Mouse (Mus musculus) Patski (cell line): ENCODE data around the gene Sptbn1. TPM values are rescaled to one million over a fixed set of nuclear protein-coding genes. Genes with fewer than 3 reads are reported as not detected.

Source experiments
- ATAC-seq: fragments of 100-300 bp; one replicate; pipeline ENCODE4 v1.8.0; 2021
- CTCF ChIA-PET: fragments of 350-600 bp; sonication (Branson Sonifier 250); formaldehyde crosslinking; loops from one replicate; lab custom pipeline; 2022; ENCODE audit warnings: inconsistent platforms; lab: Charles Lee
- POLR2A ChIA-PET: fragments of 350-600 bp; sonication (Branson Sonifier 250); formaldehyde crosslinking; loops from one replicate; lab custom pipeline; 2022; ENCODE audit warnings: antibody characterized with exemption, inconsistent platforms; lab: Charles Lee
- DNase-seq: peaks from one replicate; pipeline ENCODE4 v3.0.0-alpha.2; 2011; ENCODE audit warnings: low read depth, low spot score
- H3K27me3 ChIP-seq: fragments of 371-371 bp; one replicate; pipeline ENCODE4 v1.5.1; 2021
- CTCF ChIP-seq: fragments of 100-300 bp; IDR thresholded peaks from one replicate; pipeline ENCODE4 v1.5.1; 2021
- in situ Hi-C: fragments of 300-500 bp; cut with MboI; formaldehyde crosslinking; loops from 3 replicates; pipeline ENCODE4 v1.11.1; 2018; ENCODE audit warnings: low pct_unique_long_range_greater_than_20kb, mixed read lengths
- polyA plus RNA-seq: library from polyadenylated mRNA; unstranded; gene quantifications from one replicate; pipeline ENCODE4 v1.2.3, GENCODE M21; 2021

Sptbn1 gene
- polyA plus RNA-seq, 1 experiment from 2014 or later: 151 TPM

DNA sequence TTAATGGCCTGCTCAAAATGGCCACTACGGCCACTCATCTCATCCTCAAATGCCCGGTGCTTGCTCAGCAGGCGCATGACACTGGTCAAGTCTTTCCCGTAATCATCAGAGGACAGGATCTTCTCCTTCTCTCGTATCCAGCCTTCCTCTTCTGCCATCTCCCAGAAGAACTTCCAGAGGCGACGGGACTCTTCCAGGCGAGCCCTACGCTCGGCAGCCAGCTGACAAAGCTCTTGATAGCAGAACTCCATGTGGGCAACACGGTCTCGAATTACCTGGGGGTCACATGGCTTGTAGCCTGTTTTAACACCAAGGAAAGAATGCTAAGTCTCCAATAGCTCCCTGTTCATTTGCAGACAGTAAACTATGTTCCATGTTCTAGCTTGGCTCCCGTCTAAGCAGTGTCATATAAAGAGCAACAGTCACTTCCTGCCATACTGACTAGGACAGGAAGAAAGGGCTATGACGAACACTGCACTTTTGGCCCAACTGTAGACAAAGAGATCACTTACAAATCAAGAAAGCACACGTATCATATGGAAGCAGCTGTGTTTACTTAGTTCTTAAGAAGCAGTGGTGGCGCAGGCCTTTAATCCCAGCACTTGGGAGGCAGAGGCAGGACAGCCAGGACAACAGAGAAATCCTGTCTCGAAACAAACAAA is 128.7 kb downstream of the Sptbn1 start:
- TF ChIP-seq CTCF: no peak
- no peak for ATAC-seq
- ChIA-PET POLR2A (no interaction called here), CTCF (interaction anchor here (1.3 kb wide), 1 partner anchor 11 kb away, joined by 3 read pairs; no protein-coding TSS in a partner anchor)
- in situ Hi-C loops: no loop called here
- no peak for DNase-seq
- H3K27me3 ChIP-seq: no peaks in the 10 kb centered on the region

DNA sequence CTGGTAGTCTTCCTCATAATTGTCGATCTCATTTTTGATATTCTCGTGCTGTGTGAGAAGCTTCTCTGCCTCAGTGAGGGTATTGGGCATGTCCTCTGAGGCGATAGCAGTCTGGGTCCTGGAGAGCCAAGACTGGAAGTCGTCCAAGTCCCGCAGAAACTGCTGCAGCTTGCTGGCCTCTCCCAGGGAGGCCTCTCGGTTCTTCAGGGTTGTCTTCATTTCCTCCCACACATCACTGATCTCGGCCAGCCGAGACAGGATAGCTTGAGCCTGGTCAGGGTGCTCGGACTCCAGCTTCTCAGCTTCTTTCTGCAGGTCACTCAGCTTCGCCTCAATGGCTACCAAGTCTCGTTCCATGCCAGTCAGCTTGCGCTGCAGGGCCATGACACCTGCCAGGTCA is 130.9 kb downstream of the Sptbn1 start:
- TF ChIP-seq CTCF: no peak
- ATAC-seq (no peak), DNase-seq (no peak)
- ChIA-PET POLR2A (no interaction called here), CTCF (interaction anchor here (1.3 to 2.0 kb wide), 2 partner anchors 12 to 101 kb away, joined by 3 to 7 read pairs; no protein-coding TSS in a partner anchor)
- no peaks in the 10 kb centered on the region for H3K27me3 ChIP-seq
- in situ Hi-C loops: no loop called here

DNA sequence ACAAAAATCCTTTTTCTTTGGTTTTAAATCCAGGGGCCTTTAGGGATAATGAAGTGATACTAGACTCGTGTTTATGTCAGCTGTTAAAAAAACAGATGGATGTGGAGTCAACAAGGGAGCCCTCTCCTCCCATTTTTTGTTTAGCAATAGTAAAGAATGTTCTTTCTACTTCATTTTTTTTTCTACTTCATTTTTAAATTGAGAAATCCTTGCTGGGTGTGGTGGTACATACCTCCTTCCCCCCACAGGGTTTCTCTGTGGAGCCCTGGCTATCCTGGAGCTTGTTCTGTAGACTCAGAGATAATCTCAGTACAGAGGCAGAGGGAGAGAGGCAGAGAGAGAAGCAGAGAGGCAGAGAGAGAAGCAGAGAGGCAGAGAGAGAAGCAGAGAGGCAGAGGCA is 133.9 kb downstream of the Sptbn1 start:
- H3K27me3 ChIP-seq: no peaks in the 10 kb centered on the region
- ATAC-seq (peak; percentile 19), DNase-seq (no peak)
- ChIA-PET CTCF (interaction anchor here (1.4 kb wide), 1 partner anchor 9 kb away, joined by 6 read pairs; no protein-coding TSS in a partner anchor), POLR2A (no interaction called here)
- TF ChIP-seq CTCF: no peak
- in situ Hi-C loops: no loop called here

DNA sequence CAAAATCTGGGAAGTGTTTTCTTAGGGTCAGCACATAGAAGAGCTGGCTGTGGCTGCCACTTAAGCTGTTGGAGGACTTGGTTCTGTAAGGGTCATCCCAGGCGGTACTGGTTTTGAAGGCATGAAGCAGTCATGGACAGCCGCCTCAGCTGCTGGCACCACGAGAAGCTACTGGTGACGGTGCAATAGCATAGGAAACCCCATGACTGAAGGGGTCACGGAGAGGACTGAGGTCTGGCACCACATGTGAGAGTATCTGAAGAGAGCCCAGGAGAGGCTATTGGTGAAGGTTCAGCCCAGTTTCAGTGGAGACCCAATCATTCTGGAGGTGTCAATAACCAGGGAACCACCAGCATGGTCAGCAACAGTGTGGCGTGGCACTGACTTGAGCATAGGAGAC is 135.4 kb downstream of the Sptbn1 start:
- DNase-seq: no peak
- CTCF ChIA-PET: interaction anchor here (1.4 kb wide), 1 partner anchor 14 kb away, joined by 3 read pairs; no protein-coding TSS in a partner anchor
- in situ Hi-C loops: no loop called here
- H3K27me3 ChIP-seq: no peaks in the 10 kb centered on the region
- no peak for ATAC-seq
- no peak for TF ChIP-seq CTCF
- POLR2A ChIA-PET: no interaction called here

DNA sequence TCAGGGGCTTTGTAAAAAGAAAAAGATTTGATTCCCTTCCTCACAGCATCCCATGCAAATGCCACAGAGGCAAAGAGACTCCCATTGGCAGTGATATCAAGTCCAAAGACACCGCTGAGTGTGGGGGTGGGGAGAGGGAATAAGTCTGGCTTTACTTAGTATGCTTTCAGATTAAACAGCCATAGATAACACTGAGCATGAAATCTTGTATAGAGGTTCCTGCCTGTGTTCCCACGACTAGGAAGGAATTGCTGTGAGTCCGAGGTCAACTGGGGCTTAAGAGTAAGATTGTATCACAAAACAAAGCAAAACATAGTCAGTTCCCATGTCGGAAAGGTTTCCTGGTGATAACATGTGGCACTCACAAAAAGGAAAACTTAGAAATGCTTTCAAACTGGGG is 136.3 kb downstream of the Sptbn1 start:
- no peak for DNase-seq
- CTCF ChIA-PET: interaction anchor here (1.4 kb wide), 1 partner anchor 15 kb away, joined by 3 read pairs; no protein-coding TSS in a partner anchor
- no peak for TF ChIP-seq CTCF
- in situ Hi-C loops: no loop called here
- H3K27me3 ChIP-seq: no peaks in the 10 kb centered on the region
- POLR2A ChIA-PET: no interaction called here
- no peak for ATAC-seq

DNA sequence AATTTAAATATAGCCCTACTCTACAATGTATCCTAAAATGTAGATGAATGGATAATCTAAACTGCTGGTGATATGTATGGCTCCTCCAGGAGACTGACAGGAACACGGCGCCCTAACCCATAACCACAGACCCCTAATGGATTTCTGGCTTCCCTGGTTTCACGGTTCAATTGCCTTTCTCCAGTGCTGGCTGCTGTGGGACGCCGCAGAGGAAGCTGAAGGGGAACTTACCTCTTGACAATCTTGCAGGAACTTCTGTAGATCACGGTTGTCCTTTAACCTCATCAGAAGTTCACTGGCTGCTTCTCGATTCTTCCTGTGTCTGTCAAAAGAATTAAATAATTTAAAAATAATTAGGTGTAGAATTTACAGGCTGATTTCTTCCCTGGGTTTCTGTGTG is 138.6 kb downstream of the Sptbn1 start:
- DNase-seq: no peak
- H3K27me3 ChIP-seq: no peaks in the 10 kb centered on the region
- TF ChIP-seq CTCF: no peak
- in situ Hi-C loops: no loop called here
- POLR2A ChIA-PET: interaction anchor here (0.9 kb wide), 1 partner anchor 9 kb away, joined by 3 read pairs; no protein-coding TSS in a partner anchor
- CTCF ChIA-PET: interaction anchor here (1.0 to 1.2 kb wide), 2 partner anchors 10 to 70 kb away, joined by 3 read pairs; no protein-coding TSS in a partner anchor
- no peak for ATAC-seq

GRCm38 (mm10) chr11:30126840-30127239 is 141.1 kb downstream of the Sptbn1 start:
- TF ChIP-seq CTCF: no peak
- in situ Hi-C loops: no loop called here
- DNase-seq (no peak), ATAC-seq (no peak)
- ChIA-PET POLR2A (no interaction called here), CTCF (no interaction called here)
- H3K27me3 ChIP-seq: no peaks in the 10 kb centered on the region

DNA sequence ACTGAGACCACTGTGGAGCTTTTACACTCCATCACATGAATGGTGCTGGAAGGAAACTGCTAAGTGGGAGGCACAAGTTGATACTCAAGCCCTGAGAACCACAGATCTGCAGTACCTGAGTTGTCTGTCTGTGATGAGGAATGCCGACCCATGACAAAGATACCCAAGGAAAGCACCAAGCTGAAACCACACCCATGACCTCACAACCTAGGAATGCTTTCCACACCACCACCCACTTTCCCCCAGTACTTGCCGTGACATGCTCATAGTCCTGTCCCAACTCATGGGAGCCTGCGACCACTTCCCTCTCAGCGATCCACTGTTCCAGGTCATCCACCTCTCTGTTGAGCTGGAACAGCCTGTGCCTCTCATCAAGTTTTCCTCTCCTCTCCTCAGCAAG is 149.9 kb downstream of the Sptbn1 start:
- in situ Hi-C loops: loop anchor here (25.0 kb wide), 1 partner anchor 694 kb away; no protein-coding TSS in a partner anchor
- no peak for TF ChIP-seq CTCF
- peak; percentile 97 for ATAC-seq
- peak; percentile 55 for DNase-seq
- no peaks in the 10 kb centered on the region for H3K27me3 ChIP-seq
- POLR2A ChIA-PET: interaction anchor here (0.6 kb wide), 1 partner anchor 749 kb away, joined by 5 read pairs; no protein-coding TSS in a partner anchor
- CTCF ChIA-PET: interaction anchor here (2.0 kb wide), 1 partner anchor 9 kb away, joined by 7 read pairs; no protein-coding TSS in a partner anchor

GRCm38 (mm10) chr11:30113631-30114030 is 154.3 kb downstream of the Sptbn1 start:
- CTCF ChIA-PET: no interaction called here
- POLR2A ChIA-PET: no interaction called here
- no peak for ATAC-seq
- TF ChIP-seq CTCF: no peak
- in situ Hi-C loops: loop anchor here (25.0 kb wide), 1 partner anchor 699 kb away; no protein-coding TSS in a partner anchor
- no peaks in the 10 kb centered on the region for H3K27me3 ChIP-seq
- DNase-seq: no peak

DNA sequence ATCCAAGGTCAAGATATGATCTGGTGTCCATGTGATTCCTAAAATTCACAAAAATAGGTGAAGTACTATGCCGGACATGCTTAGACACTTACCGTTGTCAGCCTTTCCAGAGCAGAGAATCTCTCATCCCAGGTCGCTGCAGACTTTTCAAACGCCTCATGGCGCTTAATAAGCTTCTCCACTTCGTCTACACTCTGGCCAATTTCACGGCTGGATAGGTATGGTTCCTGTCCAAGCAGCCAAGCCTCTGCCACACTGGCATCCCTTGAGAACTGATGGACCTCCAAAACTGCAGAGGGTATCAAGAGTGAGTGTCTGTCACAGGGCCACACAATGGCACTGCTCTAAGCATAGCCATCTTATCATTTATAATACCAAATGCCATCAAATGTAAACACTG is 157.3 kb downstream of the Sptbn1 start:
- ChIA-PET POLR2A (no interaction called here), CTCF (interaction anchor here (0.9 kb wide), 1 partner anchor 11 kb away, joined by 3 read pairs; no protein-coding TSS in a partner anchor)
- DNase-seq (no peak), ATAC-seq (no peak)
- in situ Hi-C loops: loop anchor here (25.0 kb wide), 1 partner anchor 702 kb away; no protein-coding TSS in a partner anchor
- TF ChIP-seq CTCF: no peak
- H3K27me3 ChIP-seq: no peaks in the 10 kb centered on the region

GRCm38 (mm10) chr11:30104177-30104576 is 163.8 kb downstream of the Sptbn1 start:
- no peaks in the 10 kb centered on the region for H3K27me3 ChIP-seq
- POLR2A ChIA-PET: no interaction called here
- CTCF ChIA-PET: interaction anchor here (1.2 kb wide), 1 partner anchor 13 kb away, joined by 4 read pairs; no protein-coding TSS in a partner anchor
- TF ChIP-seq CTCF: no peak
- no peak for DNase-seq
- ATAC-seq: no peak
- in situ Hi-C loops: loop anchor here (25.0 kb wide), 1 partner anchor 708 kb away; no protein-coding TSS in a partner anchor
